Mouse (Mus musculus): Measurements from ENCODE around the gene Bsg. TPM values are rescaled to one million over a fixed set of nuclear protein-coding genes. Genes with fewer than 3 reads are reported as not detected.
"Not testable (repeated sequence)": the region's sequence is repeated elsewhere in the genome, so short reads cannot be mapped to it uniquely, and the experiment has no call there.

The Bsg gene
- polyA plus RNA-seq, 1 experiment from 2014 or later = 937 TPM

DNA sequence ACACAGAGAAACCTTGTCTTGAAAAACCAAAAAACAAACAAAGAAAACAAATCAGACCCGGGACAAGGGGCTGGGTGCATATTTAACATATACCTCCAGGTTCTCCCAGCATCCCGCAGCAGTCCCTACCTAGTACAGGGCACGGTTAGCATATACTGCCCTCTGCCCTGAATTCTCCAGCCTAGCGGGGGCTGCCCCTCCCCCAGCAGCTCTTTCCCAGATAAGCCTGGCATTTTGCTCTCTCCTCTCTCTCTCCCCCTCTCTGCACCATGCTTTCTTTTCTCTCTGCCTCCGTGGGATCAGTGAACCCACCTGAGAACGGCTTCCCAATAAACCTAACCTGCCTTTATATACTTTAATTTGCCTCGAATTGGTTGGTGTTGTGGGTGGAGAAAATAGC lies 3.6 kb upstream of the Bsg start:
- no peak for ATAC-seq
- no peak overlapping the region for H3K9ac ChIP-seq (ENCODE audit: low read depth, low read length)
- no peak for TF ChIP-seq CTCF (IDR thresholded peaks at IDR 0.05; ENCODE audit: low read depth)

DNA sequence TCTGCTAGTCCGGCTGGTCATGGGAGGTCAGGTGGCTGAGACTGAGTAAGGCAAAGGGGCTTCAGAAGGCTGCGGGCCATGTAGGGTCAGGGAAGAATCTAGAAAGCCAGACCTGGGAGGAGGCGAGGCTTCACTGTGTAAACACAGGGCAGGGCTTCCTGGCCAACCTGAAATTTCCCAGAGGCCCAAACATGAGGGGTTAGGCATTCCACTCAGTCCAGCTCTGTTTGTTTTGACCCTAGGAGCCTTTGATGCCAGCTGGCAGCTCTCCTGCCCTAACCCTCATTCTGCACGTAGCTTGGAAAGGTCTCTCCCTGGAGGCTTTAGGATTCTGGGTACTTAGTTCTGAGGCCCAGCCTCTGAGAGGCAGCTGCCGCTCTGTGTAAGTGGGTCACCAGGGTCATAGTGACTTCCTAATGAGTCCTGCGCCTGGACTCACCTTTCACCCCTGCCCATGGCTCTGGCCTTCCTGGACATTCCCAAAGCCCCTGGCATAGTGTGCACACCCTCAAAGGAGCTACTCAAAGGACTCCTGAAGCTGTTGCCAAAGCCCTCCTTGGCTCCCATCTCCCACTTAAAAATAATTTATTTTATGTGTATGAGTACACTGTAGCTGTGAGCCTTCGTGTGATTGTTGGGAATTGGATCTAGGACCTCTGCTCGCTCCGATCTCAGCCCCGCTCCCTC lies 2.7 kb upstream of the Bsg start:
- WGBS = 29% methylated on average over 10 of the region's 10 CpGs
- Histone ChIP-seq H3K4me1 (replicated peaks; ENCODE audit: control insufficient read depth, insufficient read depth, low read length) (peaks cover 23% of the 10 kb centered on the region; the same call in 1 of the 2 replicates), H3K4me3 (ENCODE audit: low read depth, low read length) (no peak overlapping the region), H3K36me3 (ENCODE audit: control insufficient read depth, insufficient read depth) (no peaks in the 10 kb centered on the region), H3K4me2 (replicated peaks; ENCODE audit: low read depth) (0 out of 2 replicates have a peak overlapping the region, but pooled peaks have one; percentile 17), H3K27me3 (replicated peaks; ENCODE audit: control insufficient read depth, insufficient read depth, low read length) (no peaks in the 10 kb centered on the region), H3K9ac (ENCODE audit: low read depth, low read length) (no peak overlapping the region; the same call in 1 of the 2 replicates), H3K9me3 (ENCODE audit: control insufficient read depth) (no peaks in the 10 kb centered on the region), H3K27ac (ENCODE audit: low read depth, low read length) (peak overlapping the region; percentile 64; the same call in 1 of the 2 replicates)
- no peak for TF ChIP-seq CTCF (IDR thresholded peaks at IDR 0.05; ENCODE audit: low read depth)
- ATAC-seq = no peak

More for the DNA sequence above, 3.6 kb upstream of the Bsg start:
- H3K9me3 ChIP-seq (ENCODE audit: control insufficient read depth) = no peaks in the 10 kb centered on the region
- no peaks in the 10 kb centered on the region for H3K36me3 ChIP-seq (ENCODE audit: control insufficient read depth, insufficient read depth)
- H3K4me1 ChIP-seq (replicated peaks; ENCODE audit: control insufficient read depth, insufficient read depth, low read length) = peaks cover 23% of the 10 kb centered on the region
- no peak overlapping the region for H3K4me3 ChIP-seq (ENCODE audit: low read depth, low read length)
- 23% methylated on average over 7 of the region's 7 CpGs for WGBS
- peak overlapping the region; percentile 64 for H3K27ac ChIP-seq (ENCODE audit: low read depth, low read length)
- H3K27me3 ChIP-seq (replicated peaks; ENCODE audit: control insufficient read depth, insufficient read depth, low read length) = no peaks in the 10 kb centered on the region
- H3K4me2 ChIP-seq (replicated peaks; ENCODE audit: low read depth) = no peak overlapping the region

DNA sequence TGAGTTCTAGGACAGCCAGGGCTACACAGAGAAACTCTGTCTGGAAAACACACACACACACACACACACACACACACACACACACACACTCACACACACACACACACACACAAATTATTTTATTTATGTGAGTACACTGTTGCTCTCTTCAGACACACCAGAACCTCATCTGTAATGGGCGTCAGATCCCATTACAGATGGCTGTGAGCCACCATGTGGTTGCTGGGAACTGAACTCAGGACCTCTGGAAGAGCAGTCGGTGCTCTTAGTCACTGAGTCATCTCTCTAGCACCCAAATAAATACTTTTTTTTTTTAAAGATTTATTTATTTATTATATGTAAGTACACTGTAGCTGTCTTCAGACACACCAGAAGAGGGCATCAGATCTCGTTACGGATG lies 1.3 kb upstream of the Bsg start:
- 86% methylated on average over 3 of the region's 4 CpGs for WGBS
- not testable (repeated sequence) for H3K4me3 ChIP-seq (ENCODE audit: low read depth, low read length); H3K36me3 ChIP-seq (ENCODE audit: control insufficient read depth, insufficient read depth); H3K9me3 ChIP-seq (ENCODE audit: control insufficient read depth); H3K27me3 ChIP-seq (replicated peaks; ENCODE audit: control insufficient read depth, insufficient read depth, low read length); H3K4me2 ChIP-seq (replicated peaks; ENCODE audit: low read depth); H3K27ac ChIP-seq (ENCODE audit: low read depth, low read length); ATAC-seq; H3K9ac ChIP-seq (ENCODE audit: low read depth, low read length)
- H3K4me1 ChIP-seq (replicated peaks; ENCODE audit: control insufficient read depth, insufficient read depth, low read length) = peaks cover 15% of the 10 kb centered on the region

DNA sequence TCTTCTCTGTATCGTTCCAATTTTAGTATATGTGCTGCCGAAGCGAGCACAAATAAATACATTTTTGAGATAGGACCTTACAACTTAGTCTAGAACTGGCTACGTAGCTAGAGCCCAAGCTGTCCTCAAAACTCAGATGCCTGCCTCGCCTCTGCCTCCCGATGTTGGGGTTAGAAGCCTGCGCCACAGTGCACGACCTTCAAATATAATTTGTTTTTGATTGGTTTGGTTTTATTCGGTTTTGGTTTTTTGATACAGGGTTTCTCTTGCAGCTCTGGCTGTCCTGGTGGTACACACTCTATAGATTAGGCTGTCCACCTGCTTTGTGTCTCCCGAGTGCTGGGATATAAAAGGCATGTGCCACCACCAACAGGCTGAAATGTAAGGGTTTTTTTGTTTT lies 750 bp upstream of the Bsg start:
- H3K4me3 ChIP-seq (ENCODE audit: low read depth, low read length) = peak overlapping the region; percentile 85
- no peak overlapping the region for H3K27ac ChIP-seq (ENCODE audit: low read depth, low read length)
- H3K9ac ChIP-seq (ENCODE audit: low read depth, low read length) = no peak overlapping the region

DNA sequence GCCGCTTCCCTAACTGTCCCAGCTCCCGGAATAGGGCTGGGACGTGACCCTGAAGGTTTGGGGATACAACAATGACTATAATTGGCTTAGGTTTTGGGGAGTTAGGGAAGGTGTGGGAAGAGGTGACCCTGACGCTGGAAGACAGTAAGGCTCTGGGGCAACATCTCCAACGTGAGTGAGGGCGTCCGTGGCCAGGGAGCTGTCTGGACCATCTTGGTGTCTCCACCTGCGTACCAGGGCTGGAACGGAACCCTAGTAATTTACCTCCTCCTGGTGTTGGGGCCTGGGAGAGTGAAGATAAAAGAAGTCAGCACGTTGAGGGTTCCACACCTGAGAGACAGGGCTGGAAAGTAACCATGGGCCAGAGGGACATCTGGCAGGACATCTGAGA lies 674 bp downstream of the Bsg start:
- no peak for ATAC-seq
- peaks cover 18% of the 10 kb centered on the region for H3K36me3 ChIP-seq (ENCODE audit: control insufficient read depth, insufficient read depth)
- no peaks in the 10 kb centered on the region for H3K27me3 ChIP-seq (replicated peaks; ENCODE audit: control insufficient read depth, insufficient read depth, low read length)
- peak overlapping the region; percentile 91 for H3K9ac ChIP-seq (ENCODE audit: low read depth, low read length)
- TF ChIP-seq CTCF (IDR thresholded peaks at IDR 0.05; ENCODE audit: low read depth) = no peak
- peaks cover 10% of the 10 kb centered on the region for H3K4me1 ChIP-seq (replicated peaks; ENCODE audit: control insufficient read depth, insufficient read depth, low read length)
- 2% methylated on average over 10 of the region's 10 CpGs for WGBS
- peak overlapping the region; percentile 81; the same call in 1 of the 2 replicates for H3K27ac ChIP-seq (ENCODE audit: low read depth, low read length)
- H3K4me3 ChIP-seq (ENCODE audit: low read depth, low read length) = peak overlapping the region; percentile 85
- no peaks in the 10 kb centered on the region for H3K9me3 ChIP-seq (ENCODE audit: control insufficient read depth)
- H3K4me2 ChIP-seq (replicated peaks; ENCODE audit: low read depth) = peak overlapping the region; percentile 79

More for the DNA sequence above, 750 bp upstream of the Bsg start:
- H3K4me2 ChIP-seq (replicated peaks; ENCODE audit: low read depth) = peak overlapping the region; percentile 79
- 79% methylated on average over 10 of the region's 10 CpGs for WGBS
- no peak for TF ChIP-seq CTCF (IDR thresholded peaks at IDR 0.05; ENCODE audit: low read depth)
- H3K4me1 ChIP-seq (replicated peaks; ENCODE audit: control insufficient read depth, insufficient read depth, low read length) = peaks cover 10% of the 10 kb centered on the region
- no peak for ATAC-seq
- 0 out of 2 replicates have a peak, but pooled peaks cover 3% of the 10 kb centered on the region for H3K36me3 ChIP-seq (ENCODE audit: control insufficient read depth, insufficient read depth)
- H3K27me3 ChIP-seq (replicated peaks; ENCODE audit: control insufficient read depth, insufficient read depth, low read length) = no peaks in the 10 kb centered on the region
- no peaks in the 10 kb centered on the region for H3K9me3 ChIP-seq (ENCODE audit: control insufficient read depth)

DNA sequence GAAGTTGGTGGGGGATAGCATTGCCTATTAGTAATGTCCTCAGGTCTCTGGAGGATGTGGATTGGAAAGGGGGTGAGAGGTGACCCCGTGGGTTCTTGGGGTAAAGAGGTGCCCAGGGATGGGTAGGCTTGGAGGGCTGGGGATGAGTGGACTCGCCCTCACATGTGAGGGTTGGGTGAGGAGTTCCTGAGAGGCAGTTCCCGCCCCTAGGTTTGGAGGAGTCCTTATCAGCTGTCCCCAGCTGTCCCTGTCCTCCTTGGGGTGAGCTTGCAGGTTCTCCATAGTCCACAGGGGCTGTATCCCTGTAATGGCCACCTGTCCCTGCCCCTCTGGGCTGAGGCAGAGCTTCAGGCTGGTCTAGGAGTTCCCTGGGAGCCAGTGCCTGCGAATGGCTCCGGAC lies 1.7 kb downstream of the Bsg start:
- Histone ChIP-seq H3K4me3 (ENCODE audit: low read depth, low read length) (peak overlapping the region; percentile 85; the same call in 1 of the 2 replicates), H3K9me3 (ENCODE audit: control insufficient read depth) (no peaks in the 10 kb centered on the region), H3K4me2 (replicated peaks; ENCODE audit: low read depth) (peak overlapping the region; percentile 79), H3K36me3 (ENCODE audit: control insufficient read depth, insufficient read depth) (peaks cover 28% of the 10 kb centered on the region), H3K9ac (ENCODE audit: low read depth, low read length) (peak overlapping the region; percentile 26; the same call in 1 of the 2 replicates), H3K4me1 (replicated peaks; ENCODE audit: control insufficient read depth, insufficient read depth, low read length) (peaks cover 10% of the 10 kb centered on the region), H3K27ac (ENCODE audit: low read depth, low read length) (no peak overlapping the region; the same call in 1 of the 2 replicates), H3K27me3 (replicated peaks; ENCODE audit: control insufficient read depth, insufficient read depth, low read length) (no peaks in the 10 kb centered on the region)
- no peak for ATAC-seq
- 63% methylated on average over 5 of the region's 5 CpGs for WGBS
- no peak for TF ChIP-seq CTCF (IDR thresholded peaks at IDR 0.05; ENCODE audit: low read depth)

Data from intestine, postnatal 0 days (tissue).